44 mouse cellular contexts compared by ENCODE assay signal in genomic region chr5:151662207-151662606, GRCm38 (mm10). TPM values are rescaled to one million over a fixed set of nuclear protein-coding genes. Genes with fewer than 3 reads are reported as not detected.
"Had no signal": no experiment of that assay in that cellular context is flagged by ENCODE, and none has a peak within 500 bp of the region (broad histone marks: within the 10 kb centered on the region; RNA-seq: fewer than 3 reads in every experiment).

No protein-coding gene starts in this region.

- H3K4me2 ChIP-seq: limb, embryonic 12.5 days; limb, embryonic 13.5 days; limb, embryonic 15.5 days; liver, embryonic 11.5 days; liver, embryonic 12.5 days; liver, embryonic 13.5 days; liver, embryonic 15.5 days; lung, embryonic 14.5 days; lung, embryonic 15.5 days; midbrain, embryonic 12.5 days; midbrain, embryonic 13.5 days; midbrain, embryonic 15.5 days; neural tube, embryonic 12.5 days had no signal

- H3K4me1 ChIP-seq: limb, embryonic 10.5 days; limb, embryonic 12.5 days; limb, embryonic 13.5 days; limb, embryonic 15.5 days; liver, embryonic 12.5 days; liver, embryonic 13.5 days; liver, embryonic 15.5 days; lung, embryonic 15.5 days; megakaryocyte, embryonic 14.5 days; midbrain, embryonic 10.5 days; midbrain, embryonic 12.5 days; midbrain, embryonic 13.5 days; midbrain, embryonic 15.5 days; neural tube, embryonic 12.5 days had no signal

- H3K9me3 ChIP-seq: limb, embryonic 10.5 days; limb, embryonic 12.5 days; limb, embryonic 13.5 days; limb, embryonic 15.5 days; liver, embryonic 12.5 days; liver, embryonic 13.5 days; liver, embryonic 15.5 days; lung, embryonic 15.5 days; megakaryocyte, embryonic 14.5 days; midbrain, embryonic 10.5 days; midbrain, embryonic 12.5 days; midbrain, embryonic 13.5 days; midbrain, embryonic 15.5 days; neural tube, embryonic 12.5 days had no signal

- H3K27ac ChIP-seq: limb, embryonic 10.5 days; limb, embryonic 12.5 days; limb, embryonic 13.5 days; limb, embryonic 15.5 days; liver, embryonic 12.5 days; liver, embryonic 13.5 days; liver, embryonic 14.5 days; liver, embryonic 15.5 days; lung, embryonic 15.5 days; macrophage; midbrain, embryonic 10.5 days; midbrain, embryonic 12.5 days; midbrain, embryonic 13.5 days; midbrain, embryonic 15.5 days; neural tube, embryonic 12.5 days had no signal

- DNase-seq: left cerebral cortex, postnatal 4 days; liver; liver, embryonic 13.5 days; liver, postnatal 0 days; lung, adult 18-20 months; lung, adult 2 months; lung, embryonic 14.5 days; lung, postnatal 10 days; lung, postnatal 14 days; lung, postnatal 36 days; lung, postnatal 4 days had no signal

- H3K36me3 ChIP-seq: limb, embryonic 10.5 days; limb, embryonic 12.5 days; limb, embryonic 13.5 days; limb, embryonic 15.5 days; liver, embryonic 12.5 days; liver, embryonic 13.5 days; liver, embryonic 15.5 days; lung, embryonic 15.5 days; midbrain, embryonic 10.5 days; midbrain, embryonic 12.5 days; midbrain, embryonic 13.5 days; midbrain, embryonic 15.5 days; neural tube, embryonic 12.5 days had no signal

- H3K27me3 ChIP-seq: limb, embryonic 12.5 days; limb, embryonic 13.5 days; limb, embryonic 15.5 days; liver, embryonic 12.5 days; liver, embryonic 13.5 days; liver, embryonic 15.5 days; lung, embryonic 15.5 days; megakaryocyte, embryonic 14.5 days; midbrain, embryonic 12.5 days; midbrain, embryonic 13.5 days; midbrain, embryonic 15.5 days; neural tube, embryonic 12.5 days had no signal

- H3K9ac ChIP-seq: limb, embryonic 12.5 days; limb, embryonic 13.5 days; limb, embryonic 15.5 days; liver, embryonic 12.5 days; liver, embryonic 13.5 days; liver, embryonic 14.5 days; liver, embryonic 15.5 days; liver, postnatal 0 days; lung, embryonic 14.5 days; lung, embryonic 15.5 days; midbrain, embryonic 12.5 days; midbrain, embryonic 13.5 days; midbrain, embryonic 15.5 days; neural tube, embryonic 12.5 days had no signal

- H3K4me3 ChIP-seq: limb, embryonic 10.5 days; limb, embryonic 12.5 days; limb, embryonic 13.5 days; limb, embryonic 15.5 days; liver, embryonic 12.5 days; liver, embryonic 13.5 days; liver, embryonic 15.5 days; lung, embryonic 15.5 days; megakaryocyte, embryonic 14.5 days; midbrain, embryonic 10.5 days; midbrain, embryonic 12.5 days; midbrain, embryonic 13.5 days; midbrain, embryonic 15.5 days; myocyte; neural tube, embryonic 12.5 days had no signal

- ATAC-seq: liver, embryonic 12.5 days; liver, postnatal 0 days; lung, postnatal 0 days; midbrain, embryonic 13.5 days; midbrain, embryonic 15.5 days; midbrain, embryonic 16.5 days had no signal

RNA-seq across cellular contexts. Expression of gene Vmn2r18, which starts 56.4 kb away (rescaled TPM):
- total RNA-seq: left cerebral cortex, adult 8-10 months; left cerebral cortex, postnatal 10 days; left cerebral cortex, postnatal 14 days; left cerebral cortex, postnatal 25 days; left cerebral cortex, postnatal 36 days; left cerebral cortex, postnatal 4 days; liver, adult 2 months; megakaryocyte progenitor cell, adult 5-6 weeks; megakaryocyte, adult 5-6 weeks; megakaryocyte-erythroid progenitor cell, adult 5-6 weeks; midbrain, postnatal 0 days; monocyte, adult 5-6 weeks had no signal
- polyA plus RNA-seq: limb, embryonic 12.5 days; limb, embryonic 14.5 days; liver, adult 2 months; liver, embryonic 12.5 days; liver, embryonic 13.5 days; liver, embryonic 14.5 days; liver, embryonic 15.5 days; liver, embryonic 16.5 days; liver, postnatal 0 days; lung, adult 2 months; lung, embryonic 14.5 days; lung, embryonic 15.5 days; lung, postnatal 0 days; macrophage; midbrain, embryonic 15.5 days; midbrain, embryonic 16.5 days; myocyte; neural tube, embryonic 11.5 days had no signal
